Mouse (Mus musculus): ENCODE results near the gene H2afb3.
A peak's percentile ranks its signal among the peaks of the same experiment; 100 is the strongest.
"Not testable (repeated sequence)": the region's sequence is repeated elsewhere in the genome, so short reads cannot be mapped to it uniquely, and the experiment has no call there.

The H2afb3 gene

GRCm38 (mm10) chrX:120312995-120313394 lies at the start of gene H2afb3:
H2afb3 (minus strand) TSS chrX:120313095.
- not testable (repeated sequence) for DNase-seq (ENCODE audit: low read depth, low spot score)

DNA sequence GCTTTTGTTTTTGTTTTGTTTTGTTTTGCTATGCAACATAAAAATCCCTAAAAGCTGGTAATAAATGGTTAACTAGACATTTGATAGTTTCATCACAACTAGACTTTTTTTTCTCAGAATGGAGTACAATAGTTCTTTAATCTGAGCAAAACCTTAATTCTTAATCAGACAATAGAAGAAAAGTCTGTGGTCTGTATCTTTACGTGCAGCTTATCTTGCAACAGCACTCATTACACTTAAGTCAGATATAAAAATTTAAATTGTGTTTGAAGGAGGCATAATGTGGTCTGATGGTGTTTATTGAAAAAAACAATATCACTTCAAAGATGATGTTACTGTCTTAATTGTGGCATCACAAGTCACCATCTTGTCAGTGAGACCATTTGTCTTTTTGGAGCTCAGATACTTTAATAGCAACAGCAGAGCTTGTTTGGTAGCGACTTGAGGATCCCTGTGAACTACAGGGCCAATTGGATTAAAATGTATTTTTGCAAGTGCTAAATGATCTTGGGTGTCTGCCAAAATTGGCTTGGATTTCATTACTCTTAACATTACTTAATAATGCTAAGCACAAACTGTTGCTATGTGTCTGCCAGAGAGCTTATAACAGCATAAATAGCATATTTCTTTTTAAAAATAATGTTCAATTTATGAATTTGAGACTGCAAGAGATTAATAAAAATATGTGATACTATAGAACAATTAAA lies 11.3 kb downstream of the H2afb3 start:
- DNase-seq (ENCODE audit: low read depth, low spot score) = peak; percentile 1

GRCm38 (mm10) chrX:120292832-120293750 lies 19.8 kb downstream of the H2afb3 start:
- no peak for DNase-seq (ENCODE audit: low read depth, low spot score)

GRCm38 (mm10) chrX:120291696-120292095 lies 21.2 kb downstream of the H2afb3 start:
- no peak for DNase-seq (ENCODE audit: low read depth, low spot score)

- no peak for DNase-seq (ENCODE audit: low read depth, low spot score)
Observed at GRCm38 (mm10) chrX:120290900-120291280, 22.0 kb downstream of the H2afb3 start.

DNA sequence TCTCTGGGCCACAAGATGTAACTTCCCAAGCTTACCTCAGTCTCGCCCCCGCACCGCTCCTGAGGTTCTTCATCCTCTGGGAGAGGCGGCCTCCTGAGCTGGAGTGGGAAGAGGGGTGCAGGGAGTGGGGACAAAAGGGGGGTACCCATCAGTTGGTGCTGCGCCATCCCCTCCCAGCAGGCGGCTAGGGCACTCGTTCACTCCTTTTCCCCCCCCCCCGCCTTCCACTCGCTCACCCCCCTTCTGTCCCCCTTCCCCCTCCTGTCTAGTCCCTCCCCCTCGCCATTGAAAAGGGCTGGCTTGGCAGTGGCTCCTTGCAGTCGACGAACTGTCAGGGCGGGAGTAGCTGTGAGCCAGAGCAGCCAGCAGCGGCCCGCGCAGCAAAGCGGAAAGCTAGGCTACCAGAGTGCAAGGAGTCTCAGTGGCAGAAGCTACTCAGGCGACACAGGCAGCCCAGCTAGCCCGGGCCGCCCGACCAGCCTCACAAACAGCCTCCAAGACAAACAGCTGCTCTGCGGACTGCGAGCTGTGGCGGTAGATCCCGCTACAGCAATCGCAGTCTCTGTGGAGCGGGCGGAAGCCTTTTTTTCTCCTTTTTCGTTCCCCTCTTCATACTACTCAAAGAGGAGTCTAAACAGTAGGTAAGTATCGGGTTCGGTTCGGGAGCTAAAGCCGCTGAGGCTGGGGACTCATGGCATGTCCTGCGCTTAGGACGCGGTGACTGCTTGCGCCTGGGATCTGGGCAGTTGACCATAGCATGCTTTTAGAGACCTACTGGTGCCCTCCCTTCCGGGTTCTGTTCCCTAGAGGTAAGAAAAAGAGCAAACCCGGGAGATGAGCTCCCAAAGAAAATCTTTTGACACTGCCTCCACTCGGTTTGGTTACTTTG lies 22.6 kb downstream of the H2afb3 start, which contains the start of gene Pcdh11x:
Gene Pcdh11x, plus strand, starts transcription at position 249 of the 889 bp plus-strand sequence.
- DNase-seq (ENCODE audit: low read depth, low spot score) = peak; percentile 1

DNA sequence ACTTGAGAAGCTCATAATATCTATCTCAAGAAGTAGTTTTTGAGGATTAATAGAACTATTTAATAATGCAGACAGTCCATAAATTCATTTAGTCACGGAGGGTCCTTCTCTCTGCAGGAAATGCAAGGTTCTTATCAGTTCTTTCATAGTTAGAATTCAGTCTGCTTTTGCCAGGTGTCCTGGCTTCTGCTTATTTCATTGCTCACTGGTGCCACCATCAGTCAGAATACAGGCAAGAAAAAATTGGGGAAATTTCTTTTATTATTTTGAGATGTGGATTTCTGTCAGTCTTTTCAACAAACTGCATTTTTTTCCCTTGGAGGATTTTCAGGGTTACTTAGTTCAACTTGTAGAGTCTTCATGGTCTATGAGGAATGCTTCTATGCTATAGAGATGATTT lies 25.4 kb downstream of the H2afb3 start:
- no peak for DNase-seq (ENCODE audit: low read depth, low spot score)

- DNase-seq (ENCODE audit: low read depth, low spot score) = no peak
Observed at GRCm38 (mm10) chrX:120285522-120285921, 27.4 kb downstream of the H2afb3 start.

Measured in skeletal muscle tissue, adult 2 months (tissue).